Mouse (Mus musculus) midbrain, embryonic 15.5 days (tissue): ENCODE results near the gene Cenpq. TPM values are rescaled to one million over a fixed set of nuclear protein-coding genes. Genes with fewer than 3 reads are reported as not detected.

Experiments used
- ATAC-seq: fragments of 200-750 bp; cut with Nextera tagmentation; replicated peaks from 2 replicates; pipeline ENCODE4 v1.8.0; 2017; ENCODE audit warnings: moderate TSS enrichment
- H3K27ac ChIP-seq: fragments of 300-500 bp; sonication (generic); 2 replicates; pipeline ENCODE4 v1.5.1; 2015; ENCODE audit warnings: mild to moderate bottlenecking, inconsistent platforms
- H3K27me3 ChIP-seq: fragments of 300-500 bp; sonication (generic); replicated peaks from 2 replicates; pipeline ENCODE4 v1.6.1; 2015; ENCODE audit warnings: inconsistent platforms
- H3K36me3 ChIP-seq: fragments of 300-500 bp; sonication (generic); replicated peaks from 2 replicates; pipeline ENCODE4 v1.6.1; 2015; ENCODE audit warnings: inconsistent platforms
- H3K4me1 ChIP-seq: fragments of 300-500 bp; sonication (generic); 2 replicates; pipeline ENCODE4 v1.6.1; 2015; ENCODE audit warnings: inconsistent platforms
- H3K4me2 ChIP-seq: fragments of 300-500 bp; sonication (generic); 2 replicates; pipeline ENCODE4 v1.6.1; 2015; ENCODE audit warnings: inconsistent platforms, mild to moderate bottlenecking, moderate library complexity
- H3K4me3 ChIP-seq: fragments of 300-500 bp; sonication (generic); 2 replicates; pipeline ENCODE4 v1.5.1; 2015; ENCODE audit warnings: mild to moderate bottlenecking, inconsistent platforms
- H3K9ac ChIP-seq: fragments of 300-500 bp; sonication (generic); 2 replicates; pipeline ENCODE4 v1.6.1; 2015; ENCODE audit warnings: mild to moderate bottlenecking, inconsistent platforms
- H3K9me3 ChIP-seq: fragments of 300-500 bp; sonication (generic); 2 replicates; pipeline ENCODE4 v1.6.1; 2016; ENCODE audit warnings: inconsistent platforms
- WGBS: fragments of 180-500 bp; shearing (Covaris S2); methylation state at CpG from one replicate; pipeline ENCODE4 v1.1.7; 2015; ENCODE audit warnings: mixed read lengths; 5-methylcytosine and 5-hydroxymethylcytosine counted together
- polyA plus RNA-seq: library from polyadenylated mRNA; unstranded; fragments of >200 nt; fragmentation: Nextera tagmentation; extraction: Ambion mirVana; gene quantifications from 2 replicates; pipeline ENCODE4 v1.2.1, GENCODE M21; 2015

The Cenpq gene
- 8.5 and 8.6 TPM in 2 replicates for polyA plus RNA-seq

DNA sequence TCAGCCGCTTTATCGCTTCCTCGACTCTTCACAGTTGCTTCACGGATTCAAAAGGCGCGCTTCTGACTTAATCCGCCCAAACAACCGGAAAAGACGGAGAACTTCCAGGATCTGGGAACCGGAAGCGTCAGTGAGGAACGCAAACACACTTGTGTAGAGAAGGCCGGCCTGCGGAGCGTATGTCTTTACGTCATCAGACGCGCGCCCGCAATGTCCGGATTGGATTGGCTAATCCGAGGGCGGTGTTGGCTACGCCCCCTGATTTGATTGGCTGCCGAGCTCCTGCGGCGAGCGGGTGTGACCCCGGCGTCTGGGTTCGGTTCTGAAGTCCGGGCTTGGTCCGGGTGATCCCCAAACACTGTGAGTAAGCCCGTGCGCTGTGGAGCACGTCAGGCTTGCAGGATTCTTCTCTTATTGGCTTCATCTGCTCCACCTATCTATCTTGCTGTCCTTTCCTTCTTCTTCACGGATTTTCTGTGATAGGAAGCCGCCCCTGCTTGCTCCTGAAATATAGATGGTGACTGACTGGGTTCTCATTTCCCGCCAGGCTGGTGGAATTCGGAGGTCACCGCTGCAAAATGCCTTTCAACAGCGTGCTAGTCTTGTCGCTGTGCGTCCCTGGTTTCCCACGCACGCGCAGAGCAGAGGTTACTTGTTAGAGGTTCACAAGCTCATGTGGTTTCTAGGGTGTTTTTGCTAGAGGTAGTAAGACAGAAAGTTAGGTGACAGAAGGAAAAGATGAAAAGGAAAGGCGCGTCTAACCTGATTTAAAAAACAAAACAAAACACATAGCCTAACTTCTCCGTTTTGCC lies at the start of gene Cenpq, which contains the start of gene Mut:
Cenpq (minus strand) TSS at position 628 of the 812 bp plus-strand sequence.
Mut (plus strand) TSS at position 266 of the 812 bp plus-strand sequence.
- Histone ChIP-seq H3K4me1 (peaks cover 14% of the 10 kb centered on the region), H3K27ac (peak within 1 kb of the TSS; percentile 94), H3K4me2 (peak within 1 kb of the TSS; percentile 85), H3K4me3 (peak within 1 kb of the TSS; percentile 78), H3K36me3 (no peaks in the 10 kb centered on the region), H3K9ac (peak within 1 kb of the TSS; percentile 62), H3K27me3 (no peaks in the 10 kb centered on the region), H3K9me3 (no peaks in the 10 kb centered on the region)
- ATAC-seq, result peak; percentile 100
- WGBS, result under 1% methylated on average over 50 of the region's 50 CpGs

DNA sequence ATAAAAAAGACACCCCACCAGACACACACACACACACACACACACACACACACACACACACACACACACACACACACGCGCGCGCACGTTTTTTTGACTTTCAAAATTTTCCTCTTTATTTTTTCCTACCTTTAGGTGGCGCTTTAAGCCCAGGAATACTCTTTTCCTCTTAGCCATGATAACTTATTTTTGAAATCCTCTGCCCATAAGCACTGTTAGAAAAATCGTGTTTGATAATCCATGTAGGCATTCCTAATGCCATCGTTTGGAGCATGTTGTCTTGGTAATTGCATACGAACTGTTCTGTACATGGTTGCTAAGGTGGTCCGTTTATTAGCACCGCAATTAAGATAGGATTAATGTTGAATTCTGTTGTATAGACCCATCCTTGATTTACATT lies 43.1 kb upstream of the Cenpq start:
- 68% methylated on average over 11 of the region's 11 CpGs for WGBS
- no peak overlapping the region for H3K4me2 ChIP-seq
- no peak overlapping the region for H3K4me3 ChIP-seq
- peak; percentile 87 for ATAC-seq
- no peak overlapping the region for H3K27ac ChIP-seq
- H3K4me1 ChIP-seq, result no peaks in the 10 kb centered on the region
- no peaks in the 10 kb centered on the region for H3K27me3 ChIP-seq
- H3K9me3 ChIP-seq, result no peaks in the 10 kb centered on the region
- no peaks in the 10 kb centered on the region for H3K36me3 ChIP-seq
- H3K9ac ChIP-seq, result no peak overlapping the region

DNA sequence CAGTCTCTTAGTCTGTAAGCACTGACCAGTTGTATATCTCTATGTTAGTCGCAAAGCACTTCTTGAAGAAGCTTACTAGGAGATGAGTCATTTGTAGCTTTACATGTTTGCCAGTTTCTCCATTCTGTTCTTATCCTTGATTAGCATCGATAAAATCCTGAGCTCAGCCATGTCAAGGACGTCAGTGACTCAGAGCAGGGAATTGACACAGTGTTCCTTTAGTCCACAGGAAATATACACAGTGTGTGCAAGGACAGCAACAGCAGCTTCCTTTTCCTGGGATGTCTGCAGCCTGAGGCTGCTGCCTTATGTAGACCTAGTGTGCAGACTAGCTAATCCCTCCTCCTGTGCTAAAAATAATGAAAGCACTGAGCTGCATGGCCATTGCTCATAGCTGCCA lies 13.7 kb upstream of the Cenpq start:
- Histone ChIP-seq H3K4me2 (no peak overlapping the region), H3K4me1 (no peaks in the 10 kb centered on the region), H3K9ac (no peak overlapping the region), H3K27ac (no peak overlapping the region), H3K4me3 (no peak overlapping the region), H3K27me3 (no peaks in the 10 kb centered on the region), H3K36me3 (peaks cover 21% of the 10 kb centered on the region; the same call in 1 of the 2 replicates), H3K9me3 (no peaks in the 10 kb centered on the region)
- ATAC-seq, result no peak
- 91% methylated on average over 3 of the region's 3 CpGs for WGBS

DNA sequence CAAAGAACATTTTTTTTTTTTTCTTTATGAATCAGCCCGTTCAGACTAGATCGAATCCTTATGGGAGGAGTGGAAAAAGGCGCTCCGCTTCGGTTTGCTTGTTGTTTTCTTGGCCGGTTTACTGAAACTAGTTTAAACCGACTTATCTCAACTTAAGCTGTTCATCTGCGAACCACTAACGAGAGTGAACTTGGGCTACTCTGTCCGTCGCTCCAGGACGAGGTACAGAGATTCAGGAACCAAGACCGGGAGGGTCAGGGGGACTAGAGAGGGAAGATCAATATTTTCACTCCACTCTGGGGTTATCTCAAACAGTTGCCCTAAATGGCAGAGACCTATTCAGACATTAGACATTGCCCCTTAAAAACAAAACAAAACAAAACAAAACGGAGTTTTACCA lies 862 bp downstream of the Cenpq start:
- Histone ChIP-seq H3K4me2 (peak overlapping the region; percentile 85), H3K27me3 (no peaks in the 10 kb centered on the region), H3K4me1 (peaks cover 14% of the 10 kb centered on the region), H3K9me3 (no peaks in the 10 kb centered on the region), H3K36me3 (no peaks in the 10 kb centered on the region), H3K4me3 (peak overlapping the region; percentile 78), H3K9ac (peak overlapping the region; percentile 31; the same call in 1 of the 2 replicates), H3K27ac (no peak overlapping the region)
- under 1% methylated on average over 14 of the region's 14 CpGs for WGBS
- ATAC-seq, result peak; percentile 45

DNA sequence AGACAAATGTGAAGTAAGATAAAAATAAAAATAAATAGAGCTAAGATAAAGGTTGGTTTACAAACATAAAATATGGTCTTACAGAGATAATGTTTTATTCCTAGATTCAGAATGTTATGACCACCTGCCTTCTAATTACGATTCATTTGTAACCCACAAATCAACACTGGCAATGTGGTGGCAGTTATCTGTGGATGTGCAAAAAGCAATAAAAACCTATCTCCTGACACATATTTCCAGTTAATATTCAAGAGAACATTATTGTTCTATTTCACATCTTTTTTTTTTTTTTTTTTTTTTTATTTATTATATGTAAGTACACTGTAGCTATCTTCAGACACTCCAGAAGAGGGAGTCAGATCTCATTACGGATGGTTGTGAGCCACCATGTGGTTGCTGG lies 19.3 kb downstream of the Cenpq start:
- Histone ChIP-seq H3K9ac (no peak overlapping the region), H3K27ac (no peak overlapping the region), H3K4me1 (no peaks in the 10 kb centered on the region), H3K36me3 (no peaks in the 10 kb centered on the region), H3K9me3 (no peaks in the 10 kb centered on the region), H3K4me2 (no peak overlapping the region), H3K27me3 (no peaks in the 10 kb centered on the region), H3K4me3 (no peak overlapping the region)
- 93% methylated on average over 2 of the region's 2 CpGs for WGBS
- ATAC-seq, result no peak

DNA sequence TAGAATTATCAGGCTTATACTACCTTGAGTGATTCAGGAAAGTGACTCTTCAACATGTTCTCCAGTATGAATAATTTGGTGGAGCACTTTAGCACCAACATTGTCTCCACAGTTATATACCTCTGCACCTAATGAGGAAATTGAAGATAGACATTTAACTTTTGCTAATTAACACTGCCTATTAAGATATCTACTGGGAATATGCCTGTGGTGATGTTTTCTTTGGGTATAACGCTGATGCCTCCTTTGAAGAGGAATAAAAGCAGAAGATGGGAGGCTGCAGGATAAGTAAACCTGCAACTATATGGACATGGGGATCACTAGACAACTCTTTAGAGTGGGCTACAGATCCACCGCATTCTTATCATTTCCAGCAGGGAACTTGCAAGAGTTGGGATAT lies 20.6 kb downstream of the Cenpq start, which contains the start of gene Glyatl3:
Glyatl3 (minus strand) TSS at position 101 of the 400 bp plus-strand sequence.
- H3K27ac ChIP-seq, result no peak within 1 kb of the TSS
- no peaks in the 10 kb centered on the region for H3K27me3 ChIP-seq
- H3K9ac ChIP-seq, result no peak within 1 kb of the TSS
- H3K4me3 ChIP-seq, result no peak within 1 kb of the TSS
- H3K4me2 ChIP-seq, result no peak within 1 kb of the TSS
- H3K36me3 ChIP-seq, result no peaks in the 10 kb centered on the region
- ATAC-seq, result no peak
- no peaks in the 10 kb centered on the region for H3K9me3 ChIP-seq
- WGBS, result 92% methylated on average over 2 of the region's 2 CpGs
- H3K4me1 ChIP-seq, result no peaks in the 10 kb centered on the region

DNA sequence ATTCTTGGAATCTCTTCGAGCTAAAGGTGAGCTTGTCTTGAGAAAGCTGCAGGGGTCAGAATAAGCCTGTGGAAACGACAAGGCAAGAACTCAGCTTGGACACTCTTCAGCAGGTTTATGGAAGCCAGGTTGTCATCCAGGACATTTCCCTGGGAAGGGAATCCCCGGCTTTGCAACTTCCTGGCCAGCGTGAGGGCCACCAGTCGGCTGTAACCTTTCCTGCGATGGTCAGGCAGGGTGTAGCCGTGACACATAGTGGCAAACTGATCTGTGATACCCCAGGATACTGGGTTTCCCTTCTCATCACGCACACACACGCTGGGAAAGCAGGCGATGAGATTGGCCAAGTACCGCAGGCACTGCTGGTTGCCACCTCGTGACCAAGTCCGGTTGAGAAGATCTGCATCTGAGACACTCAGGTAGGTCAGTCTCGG lies 30.1 kb downstream of the Cenpq start:
- peak overlapping the region; percentile 35 for H3K4me2 ChIP-seq
- H3K9ac ChIP-seq, result no peak overlapping the region
- no peak overlapping the region for H3K27ac ChIP-seq
- WGBS, result 16% methylated on average over 14 of the region's 14 CpGs
- H3K27me3 ChIP-seq, result no peaks in the 10 kb centered on the region
- no peaks in the 10 kb centered on the region for H3K4me1 ChIP-seq
- peak overlapping the region; percentile 13 for H3K4me3 ChIP-seq
- H3K36me3 ChIP-seq, result no peaks in the 10 kb centered on the region
- H3K9me3 ChIP-seq, result no peaks in the 10 kb centered on the region
- ATAC-seq, result no peak; the same call in 1 of the 2 replicates

DNA sequence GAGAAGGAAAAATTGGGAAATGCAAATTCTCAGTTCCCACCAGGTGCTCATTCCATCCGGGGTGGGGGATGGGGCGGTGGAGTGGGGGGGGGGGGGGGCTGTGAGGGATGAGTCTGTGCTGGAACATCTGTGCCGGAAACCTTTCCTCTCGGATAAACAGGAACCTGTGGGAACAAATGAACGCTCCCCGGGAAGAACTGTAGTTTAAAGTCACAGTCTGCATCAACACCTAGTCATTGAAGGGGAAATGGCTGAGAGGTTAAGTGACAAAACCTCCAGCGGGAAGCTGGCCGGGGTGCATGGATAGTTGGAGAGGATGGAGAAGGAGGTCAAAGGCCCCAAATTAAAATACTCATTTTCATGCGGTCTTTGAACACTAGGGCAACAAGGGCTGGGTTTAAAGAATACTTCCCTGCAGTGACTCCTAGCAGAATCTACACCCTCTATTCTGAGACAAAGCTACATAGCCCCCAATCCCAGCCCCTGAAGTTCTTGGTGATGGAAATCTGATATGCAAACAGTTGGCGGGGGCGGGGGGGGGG lies 30.7 kb downstream of the Cenpq start:
- no peak for ATAC-seq
- Histone ChIP-seq H3K4me3 (no peak overlapping the region), H3K9ac (no peak overlapping the region), H3K36me3 (no peaks in the 10 kb centered on the region), H3K4me2 (peak overlapping the region; percentile 35), H3K9me3 (no peaks in the 10 kb centered on the region), H3K27ac (no peak overlapping the region), H3K4me1 (no peaks in the 10 kb centered on the region), H3K27me3 (no peaks in the 10 kb centered on the region)
- 10% methylated on average over 11 of the region's 11 CpGs for WGBS

DNA sequence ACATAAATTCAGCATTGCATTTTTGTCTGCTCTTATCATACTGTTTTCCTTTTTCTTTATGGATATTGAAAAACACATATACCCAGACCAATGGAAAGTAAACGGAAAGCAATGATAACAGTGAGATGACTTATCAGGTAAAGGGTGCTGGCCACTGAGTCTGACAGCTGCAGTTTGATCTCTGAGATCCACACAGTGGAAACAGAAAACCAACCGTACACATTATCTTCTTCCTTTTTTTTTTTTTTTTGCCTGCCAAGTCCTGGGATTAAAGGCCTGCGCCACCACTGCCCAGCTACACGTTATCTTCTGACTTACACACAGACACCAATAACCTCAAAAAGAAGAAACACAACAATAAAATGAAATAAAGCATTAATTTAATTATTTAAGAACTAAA lies 31.5 kb downstream of the Cenpq start:
- Histone ChIP-seq H3K9ac (no peak overlapping the region), H3K4me2 (no peak overlapping the region), H3K4me1 (no peaks in the 10 kb centered on the region), H3K27ac (no peak overlapping the region), H3K4me3 (no peak overlapping the region), H3K27me3 (no peaks in the 10 kb centered on the region), H3K9me3 (no peaks in the 10 kb centered on the region), H3K36me3 (no peaks in the 10 kb centered on the region)
- 70% methylated on average over 4 of the region's 4 CpGs for WGBS
- no peak for ATAC-seq

DNA sequence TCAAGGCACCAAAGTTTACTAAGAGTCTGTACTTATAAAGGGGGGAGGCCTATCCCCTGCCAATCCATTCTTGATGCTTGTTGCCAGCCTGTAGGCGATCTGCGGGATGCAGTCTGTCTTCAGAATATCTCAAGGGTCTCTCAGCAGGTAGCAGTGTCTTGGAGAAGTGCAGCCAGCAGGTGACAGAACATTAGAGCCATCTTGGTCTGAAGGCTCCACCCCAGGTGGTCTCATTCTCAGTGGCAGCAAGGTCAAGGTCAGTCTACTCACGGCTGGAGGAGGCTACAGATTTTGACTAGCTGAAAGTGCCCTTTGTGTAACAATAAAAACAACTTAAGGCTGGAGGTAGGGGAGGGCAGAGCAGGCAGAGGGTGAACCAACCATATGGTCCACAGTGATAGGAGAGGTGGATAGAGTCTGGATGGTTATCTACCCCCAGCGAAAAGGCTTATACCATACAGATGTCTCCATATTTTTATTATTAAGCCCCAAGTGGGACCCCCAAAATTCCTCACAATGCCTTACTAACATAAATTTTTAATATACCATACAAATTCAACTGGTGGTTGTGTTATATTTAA lies 35.0 kb downstream of the Cenpq start:
- WGBS, result 38% methylated on average over 4 of the region's 4 CpGs
- H3K27me3 ChIP-seq, result no peaks in the 10 kb centered on the region
- ATAC-seq, result no peak

DNA sequence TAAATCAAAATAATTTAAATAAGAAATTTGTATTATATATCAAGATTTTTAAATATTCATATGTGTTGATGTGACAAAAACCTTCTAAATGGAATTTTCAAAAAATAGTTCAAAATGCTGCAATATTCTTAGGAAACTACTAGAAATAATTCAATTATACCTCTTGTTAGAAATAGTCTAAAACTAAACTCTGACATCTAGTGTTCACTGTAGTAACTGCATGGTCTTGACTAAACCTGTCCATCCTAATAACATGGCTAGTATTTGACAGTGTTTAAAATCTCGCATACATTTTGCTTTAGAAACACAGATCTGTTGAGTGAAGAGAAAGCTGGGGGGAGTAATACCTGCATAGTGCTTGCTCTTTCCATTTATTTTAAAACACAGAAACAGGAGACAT lies 38.0 kb downstream of the Cenpq start:
- ATAC-seq, result peak; percentile 84; the same call in 1 of the 2 replicates
- Histone ChIP-seq H3K4me2 (no peak overlapping the region), H3K9ac (no peak overlapping the region), H3K4me3 (no peak overlapping the region), H3K4me1 (no peaks in the 10 kb centered on the region), H3K27ac (no peak overlapping the region), H3K9me3 (no peaks in the 10 kb centered on the region), H3K36me3 (no peaks in the 10 kb centered on the region), H3K27me3 (no peaks in the 10 kb centered on the region)
- WGBS, result 61% methylated on average over 1 of the region's 1 CpGs

More for the DNA sequence above, 35.0 kb downstream of the Cenpq start:
- Histone ChIP-seq H3K36me3 (no peaks in the 10 kb centered on the region), H3K4me3 (no peak overlapping the region), H3K9ac (no peak overlapping the region), H3K4me1 (no peaks in the 10 kb centered on the region), H3K27ac (no peak overlapping the region), H3K9me3 (no peaks in the 10 kb centered on the region), H3K4me2 (no peak overlapping the region)

DNA sequence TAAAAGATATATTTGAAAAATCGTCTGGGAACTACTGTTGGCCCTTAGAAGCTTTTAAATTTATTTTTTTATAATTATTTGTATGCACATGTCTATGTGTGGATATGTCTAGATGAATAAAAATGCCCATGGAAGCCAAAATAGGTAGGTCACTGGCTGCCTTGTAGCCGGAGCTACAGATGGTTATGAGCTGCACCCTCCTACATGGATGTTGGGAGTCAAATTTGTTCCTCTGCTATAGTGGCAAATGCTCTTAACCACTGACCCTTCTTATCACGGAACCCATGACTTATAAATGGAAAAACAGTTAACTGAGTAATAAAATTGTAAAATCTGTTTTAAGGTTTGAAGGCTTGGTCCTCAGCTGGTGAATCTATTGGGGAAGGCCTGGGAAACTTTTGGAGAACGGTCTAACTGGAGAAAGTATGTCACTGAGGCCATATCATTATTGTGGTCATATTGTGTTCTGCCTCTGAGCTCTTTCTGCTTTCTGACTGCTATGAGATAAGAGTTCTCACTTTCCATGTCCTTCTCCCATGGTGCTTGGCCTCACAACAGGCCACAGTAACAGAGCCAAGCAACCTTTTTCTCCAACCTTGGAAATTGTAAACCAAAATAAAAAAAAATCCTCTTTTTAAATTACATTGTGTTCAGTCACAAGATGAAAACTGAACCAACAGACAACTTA lies 46.9 kb downstream of the Cenpq start:
- Histone ChIP-seq H3K9ac (no peak overlapping the region), H3K9me3 (no peaks in the 10 kb centered on the region), H3K36me3 (no peaks in the 10 kb centered on the region), H3K27ac (no peak overlapping the region), H3K4me3 (no peak overlapping the region), H3K27me3 (no peaks in the 10 kb centered on the region), H3K4me2 (no peak overlapping the region), H3K4me1 (no peaks in the 10 kb centered on the region)
- no peak for ATAC-seq
- WGBS, result 84% methylated on average over 4 of the region's 4 CpGs
